Mouse (Mus musculus) hematopoietic multipotent progenitor cell, adult 10-12 weeks (in vitro differentiated cells): ENCODE measurements around the gene Olfr395. TPM values are rescaled to one million over a fixed set of nuclear protein-coding genes. Genes with fewer than 3 reads are reported as not detected.

Source experiments
- polyA plus RNA-seq: library from polyadenylated mRNA; stranded (reverse); fragments of >175 nt; gene quantifications from 2 replicates; pipeline ENCODE4 v1.2.3, GENCODE M21; 2012; ENCODE audit warnings: low replicate concordance

Olfr395 gene
- not detected in 2 replicates for polyA plus RNA-seq

GRCm38 (mm10) chr11:73909199-73909598 lies at the start of gene Olfr395:
Gene Olfr395, minus strand, starts transcription at chr11:73909299.

GRCm38 (mm10) chr11:73936377-73936776 lies 27.3 kb upstream of the Olfr395 start, which contains the start of gene Olfr23:
Gene Olfr23, plus strand, starts transcription at chr11:73936677.

GRCm38 (mm10) chr11:73890671-73891070 lies 18.4 kb downstream of the Olfr395 start, which contains the start of gene Olfr394:
Gene Olfr394, minus strand, starts transcription at chr11:73890771.

Other genes with a start within 250 kb of the Olfr395 start
- not detected in 2 replicates for gene Zfp735, start 220.5 kb downstream of the Olfr395 start, polyA plus RNA-seq
- gene Olfr389, start 128.6 kb downstream of the Olfr395 start, polyA plus RNA-seq, result not detected in 2 replicates
- gene Olfr390, start 126.3 kb downstream of the Olfr395 start, polyA plus RNA-seq, result not detected in 2 replicates
- gene Olfr391-ps, start 106.2 kb downstream of the Olfr395 start, polyA plus RNA-seq, result not detected in 2 replicates
- not detected in 2 replicates for gene Olfr392, start 92.2 kb downstream of the Olfr395 start, polyA plus RNA-seq
- not detected in 2 replicates for gene Olfr393, start 57.8 kb downstream of the Olfr395 start, polyA plus RNA-seq
- not detected in 2 replicates for gene Olfr394, start 18.5 kb downstream of the Olfr395 start, polyA plus RNA-seq
- gene Olfr23, start 27.4 kb upstream of the Olfr395 start, polyA plus RNA-seq, result not detected in 2 replicates
- not detected in 2 replicates for gene Olfr397, start 51.5 kb upstream of the Olfr395 start, polyA plus RNA-seq
- not detected in 2 replicates for gene Olfr398, start 81.1 kb upstream of the Olfr395 start, polyA plus RNA-seq
- gene Olfr139, start 147.3 kb upstream of the Olfr395 start, polyA plus RNA-seq, result not detected in 2 replicates
- not detected in 2 replicates for gene Olfr399, start 147.3 kb upstream of the Olfr395 start, polyA plus RNA-seq
- not detected in 2 replicates for gene Zfp616, start 160.7 kb upstream of the Olfr395 start, polyA plus RNA-seq
- gene Olfr401, start 204.4 kb upstream of the Olfr395 start, polyA plus RNA-seq, result not detected in 2 replicates
- gene Olfr402, start 244.2 kb upstream of the Olfr395 start, polyA plus RNA-seq, result not detected in 2 replicates